Mouse (Mus musculus) spleen, adult 2 months (tissue): ENCODE results near the gene Mkrn2os.

Experiments used
- CTCF ChIP-seq: fragments of 200-500 bp; IDR thresholded peaks from 2 replicates; pipeline ENCODE4 v1.5.1; 2011; ENCODE audit warnings: mild to moderate bottlenecking, inconsistent platforms; ENCODE audit not compliant: insufficient read depth, insufficient read length, insufficient replicate concordance; ENCODE audit errors: extremely low read depth
- POLR2A ChIP-seq: fragments of 200-500 bp; IDR thresholded peaks from 2 replicates; pipeline ENCODE4 v1.6.1; 2011; ENCODE audit warnings: low read depth, low read length, inconsistent platforms

- TF ChIP-seq POLR2A, result no peak
- no peak for TF ChIP-seq CTCF
Observed at GRCm38 (mm10) chr6:115559651-115560632, 32.4 kb downstream of the Mkrn2os start.
